Mouse (Mus musculus) megakaryocyte-erythroid progenitor cell, adult 5-6 weeks (primary cell): ENCODE measurements at regions not wholly inside any gene's neighbourhood (a gene's known extent, or its start where the extent isn't known, plus 50 kb on each side); places are given as distances from the start of the nearest gene placed in this dataset.

ENCODE experiments used
- ATAC-seq: replicated peaks from 2 replicates; pipeline ENCODE4 v1.8.0; 2016; ENCODE audit warnings: mild to moderate bottlenecking, inconsistent platforms; ENCODE audit not compliant: severe bottlenecking, poor library complexity, low FRiP score, low TSS enrichment

DNA sequence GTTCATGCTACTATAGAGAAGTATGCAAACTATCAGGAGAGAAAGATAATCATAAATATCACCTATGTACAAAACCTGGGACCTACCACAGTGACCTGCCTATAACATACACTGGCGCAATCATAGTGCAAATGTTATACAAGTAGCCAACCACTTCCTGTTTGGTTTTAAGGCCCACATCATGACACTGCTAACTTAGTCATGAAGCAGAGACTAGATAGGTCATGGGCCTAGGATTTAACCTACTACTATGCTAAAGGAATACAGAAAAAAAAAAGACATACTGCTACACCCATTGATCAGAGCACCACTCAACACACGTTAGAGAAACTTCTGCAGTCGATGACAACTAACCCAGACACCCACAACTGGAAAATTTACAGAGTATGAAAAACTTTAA lies 498.6 kb upstream of the Acvr2a start:
- ATAC-seq: no peak

DNA sequence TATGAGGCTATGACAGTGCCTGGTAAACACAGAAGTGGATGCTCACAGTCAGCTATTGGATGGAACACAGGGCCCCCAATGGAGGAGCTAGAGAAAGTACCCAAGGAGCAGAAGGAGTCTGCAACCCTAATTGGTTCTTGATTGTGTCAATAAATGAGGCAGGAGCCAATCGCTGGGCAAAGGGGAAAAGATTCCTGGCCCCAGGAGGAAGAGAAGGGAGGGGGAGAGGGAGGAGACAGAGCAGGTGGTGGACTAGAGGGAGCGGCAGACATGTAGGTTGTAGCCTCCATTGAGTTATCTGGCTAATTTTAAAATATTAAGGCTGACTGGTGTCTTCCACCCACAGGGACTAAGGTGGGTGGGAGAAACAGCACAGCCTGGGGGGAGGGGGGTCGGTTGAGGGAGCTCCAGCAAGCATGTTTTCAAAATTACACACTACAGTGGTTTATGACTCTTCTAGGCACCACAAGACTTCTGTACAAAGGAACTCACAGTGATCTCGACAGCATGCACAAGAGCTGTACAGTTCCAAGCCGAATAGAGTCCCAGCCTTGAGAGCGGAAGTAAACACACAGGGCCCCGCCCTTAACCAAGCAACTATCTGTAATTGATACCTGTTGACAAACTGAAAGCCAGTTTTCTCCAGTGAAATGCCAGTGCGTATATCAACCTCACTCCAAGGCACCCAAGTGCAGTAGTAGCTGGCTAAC lies 497.6 kb upstream of the Acvr2a start:
- ATAC-seq: no peak

DNA sequence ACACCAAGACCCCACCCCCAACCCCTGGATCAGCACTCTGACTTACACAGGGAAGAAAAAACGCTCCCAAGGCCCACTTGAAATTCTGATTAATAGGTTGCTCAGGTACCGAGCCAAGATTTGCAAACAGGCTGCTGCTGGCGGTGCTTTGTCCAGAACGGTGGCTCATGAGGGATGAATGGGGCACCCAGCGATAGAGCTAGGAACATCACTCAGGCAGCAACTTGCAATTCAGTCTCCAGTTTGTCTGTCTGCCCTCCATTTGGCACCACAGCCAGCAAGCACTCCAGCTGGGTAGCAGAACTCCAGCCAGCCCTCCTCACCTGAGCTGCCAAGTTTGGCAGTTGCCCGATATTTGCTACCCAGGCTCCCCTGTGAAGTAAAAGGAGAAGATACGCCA lies 496.1 kb upstream of the Acvr2a start:
- ATAC-seq: no peak

DNA sequence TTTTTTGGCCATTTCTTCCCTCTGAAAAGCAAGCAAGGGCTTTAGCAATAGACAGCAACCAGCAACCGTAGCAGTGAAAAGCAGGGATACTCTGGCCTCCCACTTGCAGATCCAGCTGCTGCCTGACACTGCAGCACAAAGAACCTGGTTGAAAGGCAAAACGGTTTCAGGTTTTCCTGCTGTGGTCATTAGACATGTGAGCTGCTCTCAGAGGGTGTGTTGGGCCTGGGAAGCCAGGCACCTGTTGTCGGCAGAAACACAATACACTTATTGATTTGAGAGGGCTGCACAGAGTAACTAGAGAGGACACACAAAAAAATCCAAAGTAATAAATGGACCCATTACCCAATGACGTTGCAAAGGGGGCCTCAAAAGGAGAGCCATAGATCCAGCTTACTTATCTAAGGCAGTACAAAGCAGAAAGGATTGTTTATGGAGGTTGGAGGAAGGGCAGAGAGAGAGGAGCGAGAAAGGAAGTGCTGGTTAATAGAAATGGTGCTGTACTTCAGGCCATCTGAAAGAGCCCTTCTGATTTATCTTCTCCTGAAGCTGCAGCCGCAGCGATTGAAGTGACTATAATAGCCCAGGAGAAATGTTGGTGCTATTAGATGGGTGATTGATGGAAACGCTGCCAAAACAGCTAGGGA lies 495.4 kb upstream of the Acvr2a start:
- ATAC-seq: no peak

DNA sequence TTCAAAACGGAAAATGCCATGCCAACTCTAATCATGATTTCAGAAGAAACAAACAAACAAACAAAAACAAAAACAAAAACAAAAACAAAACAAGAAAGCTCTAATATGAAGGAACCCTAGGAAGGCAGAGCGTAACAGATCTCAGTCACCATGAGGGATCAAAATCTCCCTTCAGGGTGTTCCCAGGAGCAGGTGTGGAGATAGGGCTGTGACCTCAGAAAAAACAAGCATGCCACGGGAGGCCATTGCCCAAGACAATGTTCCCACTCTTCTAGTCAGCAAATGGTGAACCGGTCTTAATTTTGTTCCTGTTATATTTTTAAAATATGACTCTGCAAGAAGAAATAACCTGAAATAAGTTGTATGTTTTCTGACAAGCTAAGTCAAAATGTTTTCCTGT lies 492.4 kb upstream of the Acvr2a start:
- ATAC-seq: no peak

DNA sequence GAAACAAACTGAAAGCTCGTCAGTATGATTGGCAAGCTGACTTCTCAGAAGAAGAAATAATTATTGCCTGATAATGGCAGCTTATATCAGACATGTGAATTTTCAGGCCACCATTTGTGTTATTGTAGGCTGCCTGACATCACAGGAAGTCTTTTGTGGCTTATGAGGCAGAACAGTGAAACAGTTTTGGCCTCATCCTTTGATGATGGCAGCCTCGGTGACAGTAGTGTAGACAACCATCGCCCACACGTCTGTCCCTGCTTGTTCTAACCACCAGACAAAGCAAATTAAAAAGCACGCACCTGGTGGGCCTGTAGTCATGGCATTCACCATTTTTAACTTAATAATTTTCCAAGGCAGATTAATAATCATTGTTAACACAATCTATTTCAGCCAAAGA lies 491.6 kb upstream of the Acvr2a start:
- ATAC-seq: no peak

DNA sequence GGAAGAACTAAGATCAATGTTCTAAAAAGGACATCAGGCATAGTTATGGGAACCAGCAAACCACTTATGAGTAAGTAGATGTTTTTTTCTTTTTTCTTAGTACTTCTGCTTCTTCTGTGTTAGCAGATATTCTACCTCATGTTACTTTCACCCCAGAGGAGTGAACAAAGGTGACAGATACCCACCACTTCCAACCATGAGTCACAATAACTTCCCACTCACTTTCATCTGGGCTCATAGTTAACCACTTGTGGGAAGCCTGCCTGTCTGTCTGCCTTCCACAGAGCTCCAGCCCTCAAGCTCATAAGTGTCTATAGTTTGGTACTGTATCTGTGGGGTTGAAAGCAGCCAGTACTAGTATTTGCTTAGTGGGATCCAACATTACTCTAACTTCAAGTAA lies 485.7 kb upstream of the Acvr2a start:
- ATAC-seq: no peak

DNA sequence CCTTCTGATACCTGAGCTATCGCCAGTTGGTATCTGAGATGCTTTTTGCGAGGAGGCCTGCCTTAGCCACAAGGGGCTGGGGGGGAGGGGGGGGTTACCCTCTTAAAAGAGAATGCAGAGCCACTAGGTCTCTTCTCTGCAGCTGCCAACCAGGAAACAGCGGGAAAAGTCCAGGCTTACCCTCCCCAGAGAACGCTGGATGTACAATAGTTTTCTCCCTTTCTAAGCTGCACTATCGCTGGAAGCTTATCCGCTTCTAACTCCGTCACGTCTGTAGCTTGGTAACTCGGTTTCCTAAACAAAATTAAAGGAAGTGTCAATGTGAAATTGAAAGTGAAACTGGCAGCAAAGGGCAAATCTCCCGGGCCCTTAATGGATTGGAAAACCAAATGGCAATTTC lies 481.1 kb upstream of the Acvr2a start:
- ATAC-seq: peak; percentile 78

DNA sequence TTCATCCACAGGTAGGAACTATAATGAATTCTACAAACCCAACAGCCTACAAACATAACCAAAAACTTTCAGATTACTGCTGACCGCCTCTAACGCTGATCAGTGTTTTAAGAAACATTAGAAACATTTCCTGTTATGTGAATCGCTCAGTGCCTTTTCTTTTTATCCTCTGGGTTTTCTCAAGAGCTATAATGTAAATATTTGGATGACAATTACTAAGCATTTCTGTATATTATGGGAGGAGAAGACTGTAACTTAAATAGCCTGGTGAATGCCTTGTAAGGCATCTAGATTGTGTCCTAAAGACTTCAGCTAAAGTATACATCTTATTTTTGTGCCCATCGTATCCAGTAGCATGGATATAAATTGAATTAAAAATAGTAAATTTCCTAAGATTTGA lies 465.9 kb upstream of the Acvr2a start:
- ATAC-seq: no peak

DNA sequence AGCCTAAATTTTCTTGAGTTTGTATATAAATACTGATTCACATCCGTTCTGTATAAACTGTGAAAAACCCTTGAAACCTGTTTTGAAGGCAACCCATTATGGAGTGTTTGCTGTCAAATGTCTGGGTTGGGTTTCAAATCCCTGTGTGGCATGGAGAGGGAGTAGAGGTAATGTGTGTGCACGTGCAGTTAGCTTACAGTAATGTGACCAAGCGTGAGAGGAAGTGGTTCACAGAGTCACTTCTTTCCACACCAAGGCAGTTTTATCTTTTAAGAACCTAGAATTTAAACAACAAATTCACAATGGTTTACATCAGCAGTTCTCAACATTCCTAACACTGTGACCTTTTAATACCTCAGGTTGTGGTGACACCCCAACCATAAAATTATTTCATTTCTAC lies 464.1 kb upstream of the Acvr2a start:
- no peak for ATAC-seq

DNA sequence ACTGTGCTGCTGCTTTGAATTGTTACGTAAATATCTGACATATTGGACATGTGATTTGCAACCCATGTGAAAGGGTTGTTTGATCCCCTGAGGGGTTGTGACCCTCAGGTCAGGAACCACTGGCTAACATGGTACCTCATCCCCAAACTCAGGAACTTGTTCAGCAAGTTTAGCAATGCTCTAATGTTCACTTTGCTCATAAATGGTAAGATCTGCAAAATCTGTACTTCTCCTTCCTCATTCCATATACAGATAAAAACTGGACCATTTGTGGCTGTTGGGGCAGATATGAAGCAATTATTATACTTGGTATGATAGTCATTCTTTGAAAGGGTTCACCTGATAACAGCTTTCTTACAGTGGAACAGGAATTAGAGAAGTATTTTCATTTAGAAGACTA lies 463.7 kb upstream of the Acvr2a start:
- no peak for ATAC-seq

DNA sequence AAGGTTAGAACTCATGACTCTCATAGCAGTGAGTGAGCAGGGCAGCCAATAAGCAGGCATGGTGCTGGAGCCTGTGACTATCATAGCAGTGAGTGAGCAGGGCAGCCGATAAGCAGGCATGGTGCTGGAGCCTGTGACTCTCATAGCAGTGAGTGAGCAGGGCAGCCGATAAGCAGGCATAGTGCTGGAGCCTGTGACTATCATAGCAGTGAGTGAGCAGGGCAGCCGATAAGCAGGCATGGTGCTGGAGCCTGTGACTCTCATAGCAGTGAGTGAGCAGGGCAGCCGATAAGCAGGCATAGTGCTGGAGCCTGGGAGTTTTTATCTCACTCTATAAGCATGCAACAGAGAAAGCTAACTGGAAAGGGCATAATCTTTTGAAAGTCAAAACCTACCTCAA lies 442.3 kb upstream of the Acvr2a start:
- ATAC-seq: peak; percentile 96

DNA sequence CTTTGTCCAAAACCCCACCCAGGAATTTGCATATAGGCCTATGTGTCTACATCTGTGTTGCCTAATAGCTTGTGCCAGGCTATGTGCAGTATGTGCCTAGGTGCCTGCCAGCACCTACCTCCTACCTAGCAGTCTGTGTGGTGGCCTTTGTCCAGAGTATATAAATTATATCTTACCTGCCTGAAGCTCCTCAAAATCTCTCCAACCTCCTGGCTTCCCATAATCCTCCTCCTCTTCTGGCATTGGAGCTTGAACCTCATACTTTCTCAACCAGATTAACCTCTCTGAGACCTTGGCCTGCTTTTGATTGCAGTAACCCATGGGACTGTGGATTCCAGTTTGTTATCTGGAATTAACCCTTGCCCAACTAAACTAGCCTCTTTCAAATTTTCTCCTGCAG lies 440.8 kb upstream of the Acvr2a start:
- ATAC-seq: no peak

DNA sequence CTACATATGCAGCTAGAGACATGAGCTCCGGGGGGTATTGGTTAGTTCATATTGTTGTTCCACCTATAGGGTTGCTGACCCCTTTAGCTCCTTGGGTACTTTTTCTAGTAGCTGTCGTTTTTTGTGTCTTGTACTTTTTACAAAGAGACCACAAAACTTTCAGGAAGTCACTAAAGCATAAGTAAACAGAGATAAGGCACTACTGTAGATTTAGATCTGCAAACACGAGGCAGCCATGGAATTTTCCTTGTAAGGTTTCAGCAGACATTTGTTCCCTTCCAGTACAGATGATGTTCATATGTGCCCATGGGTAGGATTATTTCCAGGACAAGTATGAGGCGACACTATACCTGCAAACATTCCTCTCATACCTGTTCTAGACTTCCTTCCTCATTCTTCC lies 439.6 kb upstream of the Acvr2a start:
- no peak for ATAC-seq

DNA sequence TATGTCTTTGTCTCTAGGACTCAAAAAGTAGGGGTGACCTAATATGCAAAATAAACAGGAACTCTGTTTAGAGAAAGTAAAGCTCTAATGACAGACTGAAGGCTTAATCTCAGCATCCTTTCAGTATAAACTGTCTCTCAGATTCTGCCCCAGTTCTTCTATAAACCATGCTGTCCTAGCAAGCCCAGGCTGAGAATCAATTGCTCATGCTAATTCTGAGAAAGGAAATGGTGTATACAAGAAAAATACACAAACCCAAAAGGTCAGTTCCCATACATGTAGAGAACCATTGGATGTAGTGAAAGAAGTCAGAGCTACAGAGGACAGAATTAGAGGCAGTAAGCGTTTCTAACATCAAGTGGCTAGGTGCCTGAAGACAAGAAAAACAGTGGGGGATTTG lies 435.7 kb upstream of the Acvr2a start:
- no peak for ATAC-seq

DNA sequence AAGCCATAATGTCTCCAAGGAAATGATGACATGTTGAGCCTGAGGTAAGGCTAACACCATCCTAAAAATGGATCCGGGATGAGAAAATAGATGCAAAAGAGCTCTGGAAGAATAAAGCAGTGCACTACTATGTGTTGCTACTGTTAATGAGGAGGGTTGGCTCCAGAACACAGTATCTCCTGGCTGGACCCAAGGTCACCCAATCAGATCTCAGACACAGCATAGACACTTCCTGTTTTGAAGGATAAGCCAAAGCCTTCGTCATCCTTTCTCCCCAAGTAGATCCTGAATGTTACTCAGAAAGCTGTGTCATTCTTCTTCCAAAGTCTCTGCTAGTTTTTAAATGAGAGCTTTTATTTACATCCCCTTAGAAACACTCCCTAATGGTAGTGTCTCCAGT lies 435.2 kb upstream of the Acvr2a start:
- no peak for ATAC-seq

DNA sequence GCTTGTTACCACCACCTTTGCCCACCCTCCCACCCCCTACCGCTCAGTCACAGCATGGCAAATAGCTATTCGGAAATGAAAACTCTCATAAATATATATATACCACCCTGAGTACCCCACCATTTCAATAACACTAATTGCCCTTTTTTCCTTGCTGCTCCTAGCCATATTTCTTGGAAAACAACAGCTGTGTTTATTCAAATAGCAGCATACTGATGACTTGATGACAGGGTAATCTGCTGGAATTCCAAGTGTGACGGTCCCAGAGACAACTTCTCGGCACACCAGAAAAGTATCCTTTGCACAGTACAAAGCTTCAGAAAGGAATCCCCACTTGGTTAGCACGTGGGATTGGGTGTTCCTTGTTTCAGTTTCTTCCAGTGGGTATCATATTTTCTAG lies 433.8 kb upstream of the Acvr2a start:
- ATAC-seq: no peak

DNA sequence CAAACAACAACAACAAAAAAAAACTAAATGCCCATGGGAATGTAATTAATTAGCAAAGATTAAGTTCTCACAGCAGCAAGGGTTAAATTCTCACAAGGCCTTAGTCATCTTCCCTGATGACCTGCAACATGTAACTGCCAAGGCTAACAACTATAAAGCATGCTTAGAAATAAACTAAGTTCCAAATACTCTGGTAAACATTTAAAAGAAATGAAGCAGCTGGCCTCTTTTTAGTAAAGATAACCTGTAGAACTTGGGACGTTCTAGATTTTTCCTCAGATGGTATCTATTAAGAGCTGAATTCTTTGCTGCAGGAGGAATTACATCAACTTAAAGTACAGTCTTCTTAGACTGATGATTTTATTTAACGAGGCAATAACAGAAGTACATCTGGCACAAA lies 433.1 kb upstream of the Acvr2a start:
- ATAC-seq: no peak

DNA sequence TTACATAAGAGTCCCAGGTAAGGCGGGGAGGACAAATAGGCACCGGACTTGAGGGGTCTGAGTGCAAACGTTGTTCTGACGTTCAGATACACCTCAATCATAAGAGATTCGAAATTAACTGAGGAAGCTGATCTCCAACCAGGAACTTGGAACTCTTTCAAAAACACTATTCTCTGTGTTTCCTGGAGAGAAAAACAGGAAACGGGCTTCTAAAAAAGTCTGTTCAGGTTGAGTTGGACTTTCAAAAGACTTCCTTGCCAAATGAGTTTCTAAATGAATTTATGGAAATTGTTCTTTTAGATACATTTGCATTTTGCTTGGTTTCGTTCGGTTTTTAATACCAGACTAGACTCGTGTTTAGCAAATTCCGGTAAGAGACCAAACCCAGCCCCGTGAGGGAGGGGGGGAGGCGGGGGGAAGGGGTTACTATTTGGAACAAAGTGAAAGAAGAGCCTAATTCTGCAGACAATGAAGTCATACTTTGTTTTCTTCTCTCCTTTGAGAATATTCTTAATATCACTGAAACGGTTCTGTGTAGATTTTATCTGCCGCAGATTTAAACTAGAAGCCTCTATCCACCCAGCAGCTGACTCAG lies 432.3 kb upstream of the Acvr2a start:
- no peak for ATAC-seq

DNA sequence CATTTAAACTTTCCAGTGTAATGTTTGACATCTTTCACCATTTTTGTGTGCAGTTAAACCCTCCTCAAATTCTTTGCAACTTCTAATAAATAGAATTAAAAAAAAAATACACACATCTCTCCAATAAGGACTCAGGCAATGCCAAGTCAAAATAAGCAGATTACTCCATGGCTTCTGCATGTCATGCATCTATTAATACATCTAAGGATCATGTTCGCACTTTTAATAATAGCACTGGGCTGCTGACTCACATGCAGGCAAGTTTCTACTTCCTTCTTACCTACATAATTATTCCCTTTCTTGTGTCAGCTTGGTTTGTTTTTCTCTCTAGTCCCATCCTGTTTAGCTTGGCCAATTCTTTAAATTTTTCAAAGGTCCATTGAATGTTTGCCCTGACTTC lies 415.4 kb upstream of the Acvr2a start:
- ATAC-seq: no peak

DNA sequence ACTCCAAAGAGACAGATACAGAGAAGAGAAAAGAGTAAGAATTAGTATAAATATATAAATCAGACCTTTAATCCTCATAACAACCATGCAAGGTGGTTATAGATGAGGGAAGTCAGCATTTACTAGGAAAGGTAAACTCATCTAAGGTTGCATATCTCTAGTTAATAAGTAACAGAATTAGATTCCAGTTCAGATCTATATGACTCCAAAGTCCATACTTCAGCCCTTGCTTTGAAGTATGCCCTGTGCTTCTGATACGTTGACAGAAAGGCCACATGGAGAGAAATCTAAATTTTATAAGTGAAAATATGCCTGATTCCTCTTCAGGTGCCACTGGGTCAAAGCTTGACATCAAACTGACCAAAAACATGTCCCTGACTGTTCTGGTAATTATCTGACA lies 414.7 kb upstream of the Acvr2a start:
- no peak for ATAC-seq
